Mouse (Mus musculus) ES-E14 (cell line): ENCODE data around the gene Cntn4. TPM values are rescaled to one million over a fixed set of nuclear protein-coding genes. Genes with fewer than 3 reads are reported as not detected.

Experiments used
- DNase-seq: peaks from one replicate; pipeline ENCODE4 v3.0.0-alpha.2; 2013; ENCODE audit warnings: low read depth, low spot score
- H3K27ac ChIP-seq: 2 replicates; pipeline ENCODE4 v1.5.1; 2012; ENCODE audit warnings: low read depth, mild to moderate bottlenecking, low read length, moderate library complexity, mixed read lengths; ENCODE audit not compliant: poor library complexity, insufficient read depth, severe bottlenecking
- H3K36me3 ChIP-seq: 2 replicates; pipeline ENCODE4 v1.6.1; 2012; ENCODE audit warnings: mild to moderate bottlenecking, low read length, moderate library complexity, mixed read lengths; ENCODE audit not compliant: control insufficient read depth, poor library complexity, insufficient read depth, severe bottlenecking
- H3K4me1 ChIP-seq, 2 experiments: fragments of 150-350 bp in 1 of 2; sonication (generic) in 1 of 2; 2 replicates each; pipeline ENCODE4 v1.6.1; 2012; ENCODE audit warnings: low read length in 2 of 2, mild to moderate bottlenecking in 1 of 2, mixed read lengths in 1 of 2; ENCODE audit not compliant: control insufficient read depth in 2 of 2, insufficient read depth in 2 of 2, poor library complexity in 1 of 2
- H3K4me3 ChIP-seq, 2 experiments: fragments of 150-350 bp in 1 of 2; sonication (generic) in 1 of 2; 2 replicates each; pipeline ENCODE4 v1.5.1; 2012; ENCODE audit warnings: low read length in 2 of 2, low read depth in 1 of 2, mild to moderate bottlenecking in 1 of 2, mixed read lengths in 1 of 2; ENCODE audit not compliant: insufficient read depth in 1 of 2, poor library complexity in 1 of 2, severe bottlenecking in 1 of 2
- H3K9ac ChIP-seq: 2 replicates; pipeline ENCODE4 v1.6.1; 2012; ENCODE audit warnings: low read depth, mild to moderate bottlenecking, low read length, mixed read lengths; ENCODE audit not compliant: poor library complexity, insufficient read depth, severe bottlenecking
- H3K9me3 ChIP-seq: fragments of 150-350 bp; sonication (generic); 2 replicates; pipeline ENCODE4 v1.6.1; 2012; ENCODE audit warnings: low read depth, mild to moderate bottlenecking, low read length; ENCODE audit not compliant: control insufficient read depth, insufficient read depth
- CHD2 ChIP-seq: IDR thresholded peaks from 2 replicates; pipeline ENCODE4 v1.6.1; 2014; ENCODE audit warnings: mild to moderate bottlenecking, low read depth, low read length, inconsistent platforms
- HCFC1 ChIP-seq: IDR thresholded peaks from 2 replicates; pipeline ENCODE4 v1.6.1; 2012; ENCODE audit warnings: low read length, inconsistent platforms, borderline replicate concordance; ENCODE audit not compliant: insufficient read depth
- MAFK ChIP-seq: IDR thresholded peaks from 2 replicates; pipeline ENCODE4 v1.6.1; 2014; ENCODE audit warnings: mild to moderate bottlenecking, low read depth, low read length, inconsistent platforms; ENCODE audit not compliant: insufficient read depth
- ZC3H11A ChIP-seq: IDR thresholded peaks from 2 replicates; pipeline ENCODE4 v1.6.1; 2012; ENCODE audit warnings: low read depth, mild to moderate bottlenecking, inconsistent platforms, low read length, borderline replicate concordance
- ZNF384 ChIP-seq: IDR thresholded peaks from 2 replicates; pipeline ENCODE4 v1.6.1; 2012; ENCODE audit warnings: low read depth, low read length, inconsistent platforms
- in situ Hi-C, 2 experiments: fragments of 600-800 bp; cut with MboI; formaldehyde crosslinking; loops; one replicate each; pipeline ENCODE4 v1.15.1; 2025; ENCODE audit warnings: low sequenced_read_pairs in 2 of 2, inconsistent platforms in 1 of 2; ENCODE audit not compliant: unreplicated experiment in 2 of 2
- total RNA-seq: library from RNA; depleted of rRNA; stranded (reverse); fragments of 300-350 nt; gene quantifications from 2 replicates; pipeline ENCODE4 v1.2.3, GENCODE M21; 2012

Cntn4 gene
- total RNA-seq, 1 experiment = 0.80 TPM

GRCm38 (mm10) chr6:106300179-106300578 is 622.7 kb downstream of the Cntn4 start:
- H3K9ac ChIP-seq = no peak overlapping the region
- H3K27ac ChIP-seq = no peak overlapping the region
- no peaks in the 10 kb centered on the region for H3K4me1 ChIP-seq
- no peak for DNase-seq
- in situ Hi-C loops = no loop called here
- no peaks in the 10 kb centered on the region for H3K9me3 ChIP-seq
- H3K36me3 ChIP-seq = no peaks in the 10 kb centered on the region
- H3K4me3 ChIP-seq = no peak overlapping the region
- TF ChIP-seq CHD2 (no peak), ZC3H11A (no peak), HCFC1 (no peak), MAFK (no peak), ZNF384 (no peak)

GRCm38 (mm10) chr6:106302435-106302834 is 625.0 kb downstream of the Cntn4 start:
- Histone ChIP-seq H3K27ac (no peak overlapping the region), H3K36me3 (no peaks in the 10 kb centered on the region), H3K4me1 (no peaks in the 10 kb centered on the region), H3K9me3 (no peaks in the 10 kb centered on the region), H3K9ac (no peak overlapping the region), H3K4me3 (no peak overlapping the region)
- TF ChIP-seq CHD2 (no peak), ZC3H11A (no peak), MAFK (no peak), ZNF384 (no peak)
- in situ Hi-C loops = no loop called here
- DNase-seq = no peak

DNA sequence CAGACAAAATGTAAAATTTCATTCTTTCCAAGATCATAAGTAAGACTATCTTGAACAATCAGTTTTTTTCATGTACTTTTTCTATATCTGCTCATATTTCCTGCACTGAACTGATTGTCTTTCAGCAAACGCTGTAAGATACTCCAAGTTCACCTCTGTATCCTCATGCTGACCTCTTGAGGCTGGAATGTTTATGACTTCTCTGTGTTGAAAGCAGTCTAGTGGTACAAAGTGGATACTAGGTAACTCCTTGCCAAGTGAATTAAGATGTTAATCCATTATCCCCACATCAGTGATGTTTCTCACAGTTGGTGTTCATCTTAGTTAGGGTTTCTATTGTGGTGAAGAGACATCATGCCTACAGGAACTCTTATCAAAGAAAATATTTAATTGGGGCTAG is 651.5 kb downstream of the Cntn4 start:
- in situ Hi-C loops = no loop called here
- H3K9ac ChIP-seq = no peak overlapping the region
- DNase-seq = no peak

GRCm38 (mm10) chr6:106329636-106330035 is 652.2 kb downstream of the Cntn4 start:
- TF ChIP-seq HCFC1 = no peak
- no peak for TF ChIP-seq ZC3H11A
- no peak for TF ChIP-seq CHD2
- TF ChIP-seq ZNF384 = no peak
- TF ChIP-seq MAFK = no peak
- Histone ChIP-seq H3K9me3 (no peaks in the 10 kb centered on the region), H3K36me3 (no peaks in the 10 kb centered on the region), H3K9ac (no peak overlapping the region), H3K27ac (no peak overlapping the region), H3K4me3 (no peak overlapping the region), H3K4me1 (no peaks in the 10 kb centered on the region)
- in situ Hi-C loops = no loop called here
- DNase-seq = no peak

More for the DNA sequence above, 651.5 kb downstream of the Cntn4 start:
- TF ChIP-seq ZNF384 (no peak), ZC3H11A (no peak), HCFC1 (no peak), CHD2 (no peak), MAFK (no peak)
- Histone ChIP-seq H3K4me1 (no peaks in the 10 kb centered on the region), H3K27ac (no peak overlapping the region), H3K4me3 (no peak overlapping the region), H3K9me3 (no peaks in the 10 kb centered on the region), H3K36me3 (no peaks in the 10 kb centered on the region)

DNA sequence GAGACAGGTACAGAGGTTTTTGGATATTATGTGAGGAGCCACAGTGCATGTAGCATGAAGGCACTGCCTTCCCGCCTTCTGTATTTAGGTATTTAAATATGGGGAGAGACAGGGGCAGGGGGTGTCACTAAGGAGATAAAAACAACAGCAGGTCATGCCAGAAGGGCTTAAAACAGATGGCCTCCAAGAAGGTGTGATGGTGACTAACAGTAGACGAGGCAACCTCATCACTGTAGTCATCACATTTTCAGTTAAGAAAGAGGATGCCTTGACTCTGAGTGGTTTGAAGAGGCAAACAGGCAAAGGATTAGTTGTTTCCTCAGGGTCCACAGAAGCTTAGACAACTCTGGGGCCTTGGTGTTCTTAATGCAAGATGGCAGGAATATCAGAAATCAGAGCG is 655.0 kb downstream of the Cntn4 start:
- in situ Hi-C loops = no loop called here
- Histone ChIP-seq H3K4me1 (no peaks in the 10 kb centered on the region), H3K9me3 (no peaks in the 10 kb centered on the region), H3K4me3 (no peak overlapping the region), H3K27ac (no peak overlapping the region), H3K36me3 (no peaks in the 10 kb centered on the region), H3K9ac (no peak overlapping the region)
- TF ChIP-seq MAFK (no peak), HCFC1 (no peak), ZNF384 (no peak), CHD2 (no peak), ZC3H11A (no peak)
- no peak for DNase-seq
